Mouse (Mus musculus) embryonic stem cell, embryonic (primary cell): Measurements from ENCODE around the gene Ptk7.

Experiments
- CTCF ChIA-PET, 4 experiments: fragments of 300-600 bp in 2 of 4; fragments of 350-600 bp in 2 of 4; sonication (Branson Sonifier 250); formaldehyde crosslinking; loops; one replicate each; lab custom pipeline; 2022; ENCODE audit warnings: inconsistent platforms in 2 of 4; lab: Charles Lee
- POLR2A ChIA-PET, 4 experiments: fragments of 300-600 bp in 2 of 4; fragments of 350-600 bp in 2 of 4; sonication (Branson Sonifier 250); formaldehyde crosslinking; loops; one replicate each; lab custom pipeline; 2022; ENCODE audit warnings: antibody characterized with exemption in 4 of 4, inconsistent platforms in 1 of 4; lab: Charles Lee

Ptk7 gene

DNA sequence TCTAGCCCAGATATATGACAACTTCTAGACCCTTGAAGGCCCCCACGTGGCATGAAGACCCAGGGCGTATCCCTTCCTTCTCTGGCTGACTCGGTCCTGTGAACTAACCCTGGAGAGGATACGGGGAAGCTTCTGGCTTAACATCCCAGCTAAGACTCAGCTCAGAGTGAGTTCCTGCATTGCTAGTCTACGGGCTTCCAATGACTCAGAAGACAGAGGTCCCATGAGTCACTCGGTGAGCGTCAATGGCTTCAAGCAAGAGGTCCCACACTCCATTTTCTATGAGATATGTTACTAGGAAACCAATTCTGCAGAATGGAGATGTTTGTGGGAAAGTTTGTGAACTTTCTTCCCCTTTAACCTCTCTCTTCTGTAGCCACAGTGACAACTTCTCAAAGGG, 54.8 kb downstream of the Ptk7 start:
- CTCF ChIA-PET = no interaction called here
- POLR2A ChIA-PET = interaction anchor here in 2 of 4 experiments (0.6 to 3.0 kb wide), 3 partner anchors 11 to 258 kb away, joined by 3 to 10 read pairs (median 6); no protein-coding TSS in a partner anchor

DNA sequence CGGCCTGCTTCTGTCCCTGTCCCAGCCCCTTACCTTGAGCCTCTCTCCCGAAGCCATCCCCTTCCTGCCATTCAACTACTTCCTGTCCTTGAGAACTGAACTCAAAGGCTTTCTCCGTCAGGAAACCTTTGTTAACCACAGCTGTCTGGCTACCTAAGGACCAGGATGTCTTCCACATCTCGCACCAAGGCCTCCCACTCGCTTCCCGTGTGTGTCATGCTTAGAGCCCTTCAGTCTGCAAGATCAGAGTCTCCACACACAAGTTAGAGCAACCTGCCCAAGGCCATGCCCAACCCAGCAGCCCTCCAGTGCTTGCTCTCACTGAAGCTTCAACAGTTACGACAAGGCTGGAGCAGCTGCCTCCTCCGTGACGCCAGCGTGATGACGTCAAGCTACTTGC, 58.3 kb downstream of the Ptk7 start:
- ChIA-PET CTCF (interaction anchor here in 2 of 4 experiments (0.6 to 0.7 kb wide), 2 partner anchors 10 to 26 kb away, joined by 3 to 6 read pairs; no protein-coding TSS in a partner anchor), POLR2A (interaction anchor here in 2 of 4 experiments (0.6 to 1.6 kb wide), 5 partner anchors 10 to 134 kb away, joined by 3 to 4 read pairs (median 3); partner anchors contain the start of gene Ppp2r5d (in 1 of the 2))

DNA sequence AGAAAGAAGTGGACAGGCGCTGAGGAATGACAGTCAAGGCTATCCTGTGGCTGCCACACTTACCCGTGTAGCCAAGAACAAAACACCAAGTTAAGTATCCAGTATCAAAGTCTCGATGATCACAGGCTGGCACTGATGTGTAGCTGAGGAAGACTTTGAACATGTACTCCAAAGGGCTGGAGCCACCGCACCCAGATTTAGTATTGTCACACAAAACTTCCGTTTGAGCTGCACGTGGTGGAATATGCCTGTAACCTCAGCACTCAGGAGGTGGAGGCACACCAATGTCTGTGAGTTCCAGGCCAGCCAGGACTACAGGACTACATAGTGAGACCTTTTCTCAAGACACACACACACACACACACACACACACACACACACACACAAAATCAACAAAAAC, 70.2 kb downstream of the Ptk7 start:
- CTCF ChIA-PET = interaction anchor here in 1 of 4 experiments (0.7 kb wide), 1 partner anchor 489 kb away, joined by 3 read pairs; no protein-coding TSS in a partner anchor
- POLR2A ChIA-PET = interaction anchor here in 2 of 4 experiments (0.6 to 2.8 kb wide), 5 partner anchors 10 to 435 kb away, joined by 3 to 10 read pairs (median 3); no protein-coding TSS in a partner anchor

DNA sequence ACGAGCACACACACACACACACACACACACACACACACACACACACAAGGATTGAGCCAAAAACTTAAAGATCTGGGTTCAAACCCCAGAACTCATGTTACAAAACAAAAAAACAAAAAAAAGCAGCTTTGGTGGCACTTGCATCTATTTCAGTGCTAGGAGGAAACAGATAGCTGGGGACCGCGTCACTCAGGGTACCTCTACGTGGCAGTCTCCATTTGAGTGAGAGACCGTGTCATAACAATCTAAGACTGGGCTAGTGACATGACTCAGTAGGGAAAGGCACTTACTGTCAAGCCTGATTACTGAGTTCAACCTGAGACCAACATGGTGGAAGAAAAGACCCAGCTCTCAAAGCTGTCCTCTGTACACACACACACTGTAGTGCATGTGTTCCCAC, 71.2 kb downstream of the Ptk7 start:
- POLR2A ChIA-PET = interaction anchor here in 3 of 4 experiments (0.6 to 2.8 kb wide), 7 partner anchors 9 to 220 kb away, joined by 3 to 10 read pairs (median 4); partner anchors contain the start of genes Cul9 (in 1 of the 3) and Dnph1 (in 1 of the 3)
- CTCF ChIA-PET = interaction anchor here in 2 of 4 experiments (0.6 to 1.0 kb wide), 4 partner anchors 9 to 275 kb away, joined by 3 to 4 read pairs (median 3); no protein-coding TSS in a partner anchor

DNA sequence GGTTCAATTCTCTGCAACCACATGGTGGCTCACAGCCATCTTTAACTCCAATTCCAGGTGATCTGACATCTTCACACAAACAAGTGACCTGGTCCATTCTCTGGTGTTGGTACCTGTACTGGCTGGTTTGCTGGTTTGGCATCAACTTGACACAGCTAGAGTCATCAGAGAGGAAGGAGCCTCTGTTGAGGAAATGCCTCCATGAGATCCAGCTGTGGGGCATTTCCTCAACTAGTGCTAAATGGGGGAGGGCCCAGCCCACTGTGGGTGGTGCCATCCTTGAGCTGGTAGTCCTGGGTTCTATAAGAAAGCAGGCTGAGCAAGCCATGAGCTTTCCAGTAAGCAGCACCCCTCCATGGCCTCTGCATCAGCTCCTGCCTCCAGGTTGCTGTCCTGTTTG, 72.0 kb downstream of the Ptk7 start:
- ChIA-PET CTCF (interaction anchor here in 3 of 4 experiments (0.6 to 1.3 kb wide), 6 partner anchors 8 to 276 kb away, joined by 3 to 5 read pairs (median 4); no protein-coding TSS in a partner anchor), POLR2A (interaction anchor here in 2 of 4 experiments (0.8 to 2.8 kb wide), 6 partner anchors 8 to 148 kb away, joined by 3 to 10 read pairs (median 3); partner anchors contain the start of genes Cul9 (in 1 of the 2) and Ppp2r5d (in 1 of the 2))

DNA sequence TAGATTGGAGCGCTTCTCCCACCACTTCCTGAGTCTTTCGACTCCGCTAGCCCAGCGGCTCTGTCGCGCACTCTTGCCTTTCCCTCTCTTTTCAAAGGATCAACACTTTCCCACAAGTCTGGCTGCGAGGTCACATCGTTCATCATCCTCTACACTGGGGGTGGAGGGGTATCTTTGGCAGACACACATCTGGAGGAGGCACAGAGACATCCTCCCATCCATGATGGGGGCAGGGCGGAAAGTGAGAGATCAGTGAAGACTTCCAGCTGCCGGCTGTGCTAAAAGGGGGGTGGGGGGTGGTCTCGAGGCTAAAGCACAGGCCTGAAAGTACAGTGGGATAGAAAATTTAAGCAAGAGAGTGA, 72.7 kb downstream of the Ptk7 start:
- CTCF ChIA-PET = interaction anchor here in 2 of 4 experiments (0.6 to 1.3 kb wide), 3 partner anchors 21 to 92 kb away, joined by 3 to 6 read pairs (median 5); no protein-coding TSS in a partner anchor
- POLR2A ChIA-PET = interaction anchor here in 3 of 4 experiments (0.6 to 2.8 kb wide), 5 partner anchors 8 to 448 kb away, joined by 3 to 10 read pairs (median 6); no protein-coding TSS in a partner anchor

DNA sequence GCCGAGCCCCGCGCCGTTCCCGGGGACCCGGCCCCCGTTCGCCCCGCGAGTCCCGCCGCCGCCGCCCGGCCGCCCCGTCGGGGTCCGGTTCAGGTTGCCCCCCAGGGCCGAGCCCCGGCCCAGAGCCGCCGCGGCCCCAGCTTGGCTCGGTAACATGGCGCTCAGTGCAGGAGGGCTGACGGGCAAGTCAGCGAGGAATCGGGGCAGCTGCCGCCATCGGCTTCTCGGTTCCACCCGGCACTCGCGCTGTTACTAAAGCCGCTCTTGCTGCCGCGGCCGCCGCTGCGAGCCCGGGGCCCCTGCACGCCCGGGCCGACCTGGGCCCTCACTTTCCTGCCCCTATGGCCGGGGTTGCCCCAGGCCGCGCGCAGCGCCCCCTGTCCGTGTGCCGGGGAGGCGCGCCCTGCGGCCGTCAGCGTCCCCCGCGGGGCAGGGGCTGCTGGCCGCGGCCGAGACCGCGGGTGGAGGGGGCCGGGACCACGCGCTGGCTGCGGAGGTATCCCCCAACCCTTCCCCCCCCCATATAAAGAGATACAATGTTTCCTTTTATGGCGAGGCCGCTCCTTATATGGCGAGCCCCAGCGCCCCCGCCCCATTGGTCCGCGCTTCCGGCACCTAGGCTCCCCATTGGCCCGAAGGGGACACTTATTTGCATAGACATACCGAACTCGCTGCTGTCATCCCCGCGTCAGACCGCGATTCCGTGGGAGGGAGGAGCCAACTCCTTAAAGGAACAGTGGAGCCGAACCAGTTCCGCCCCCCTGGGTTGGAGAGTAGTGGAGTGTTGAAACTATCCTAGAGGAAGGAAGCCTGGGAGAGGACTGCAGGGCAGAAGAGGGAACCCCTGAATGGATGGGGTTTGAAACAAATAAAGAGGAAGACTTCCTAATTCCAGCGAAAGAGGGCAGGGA, 73.4 kb downstream of the Ptk7 start, which contains the start of gene Srf:
TSS of gene Srf (minus strand) at position 503 of the 911 bp plus-strand sequence.
- ChIA-PET POLR2A (interaction anchor here in 3 of 4 experiments (0.6 to 2.8 kb wide), 18 partner anchors 7 to 990 kb away, joined by 3 to 12 read pairs (median 4); partner anchors contain the start of genes Cul9 (in 2 of the 3), Cul7 (in 1 of the 3), Dnph1 (in 1 of the 3) and Ppp2r5d (in 1 of the 3)), CTCF (interaction anchor here in 3 of 4 experiments (0.6 to 1.2 kb wide), 4 partner anchors 12 to 92 kb away, joined by 3 to 6 read pairs (median 3); no protein-coding TSS in a partner anchor)

DNA sequence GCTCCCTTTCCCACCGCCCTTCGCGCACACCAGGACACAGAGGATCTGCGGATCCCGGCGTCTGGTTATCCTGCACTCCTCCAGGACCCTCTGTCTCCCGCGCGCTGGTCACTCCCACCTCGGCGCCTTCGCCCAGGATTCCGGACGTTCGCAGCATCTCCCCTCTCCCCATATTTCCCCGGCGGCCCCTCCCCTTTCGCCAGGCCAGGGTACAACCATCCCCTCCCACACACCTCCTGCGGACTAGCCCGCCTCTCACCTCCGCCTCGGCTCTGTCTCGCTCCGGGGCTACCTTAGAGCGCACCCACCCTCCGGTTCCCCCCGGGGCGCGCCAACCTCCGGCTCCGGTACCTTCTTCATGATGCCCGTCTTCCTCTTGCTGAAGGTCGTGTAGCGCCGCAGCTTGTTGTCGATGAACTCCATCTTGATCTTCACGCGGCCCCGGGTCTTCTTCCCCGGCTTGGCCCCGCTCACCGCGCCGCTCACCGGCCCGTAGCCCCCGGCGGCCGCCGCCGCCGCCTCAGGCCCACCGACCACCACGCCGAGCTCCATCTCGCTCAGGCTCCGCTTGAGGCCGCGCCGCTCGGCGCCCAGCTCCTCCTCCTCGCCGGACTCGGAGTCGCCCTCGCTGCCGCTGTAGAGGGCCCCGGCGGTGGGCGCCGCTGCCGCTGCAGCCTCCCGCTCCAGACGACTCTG, 74.2 kb downstream of the Ptk7 start:
- ChIA-PET POLR2A (interaction anchor here in 3 of 4 experiments (0.6 to 2.4 kb wide), 23 partner anchors 9 to 989 kb away, joined by 3 to 12 read pairs (median 3); partner anchors contain the start of genes Cul9 (in 2 of the 3), 2310039H08Rik (in 1 of the 3), Cul7 (in 1 of the 3) and Dnph1 (in 1 of the 3)), CTCF (interaction anchor here in 3 of 4 experiments (0.5 to 1.2 kb wide), 5 partner anchors 11 to 354 kb away, joined by 3 read pairs; no protein-coding TSS in a partner anchor)

DNA sequence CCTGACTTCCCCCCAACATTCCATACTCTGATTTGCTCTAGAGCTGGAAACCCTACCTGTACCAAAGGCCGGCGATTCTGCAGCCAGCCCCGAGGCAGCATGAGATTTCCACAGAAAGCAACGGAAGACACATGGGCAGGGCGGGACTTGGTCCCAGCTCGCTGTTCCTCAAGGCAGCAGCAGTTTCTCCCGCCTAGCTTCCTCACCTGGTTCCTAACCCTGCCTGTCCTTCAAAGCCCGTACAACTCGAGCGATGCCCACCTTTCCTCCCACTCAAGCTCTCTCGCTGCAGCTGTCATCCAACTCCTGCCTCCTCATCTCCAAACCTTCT, 74.7 kb downstream of the Ptk7 start:
- ChIA-PET CTCF (interaction anchor here in 2 of 4 experiments (0.5 to 0.6 kb wide), 3 partner anchors 86 to 354 kb away, joined by 3 read pairs; no protein-coding TSS in a partner anchor), POLR2A (interaction anchor here in 3 of 4 experiments (0.7 to 2.4 kb wide), 16 partner anchors 8 to 346 kb away, joined by 3 to 12 read pairs (median 4); partner anchors contain the start of genes Cul9 (in 2 of the 3), 2310039H08Rik (in 1 of the 3), Dnph1 (in 1 of the 3) and Ppp2r5d (in 1 of the 3))

DNA sequence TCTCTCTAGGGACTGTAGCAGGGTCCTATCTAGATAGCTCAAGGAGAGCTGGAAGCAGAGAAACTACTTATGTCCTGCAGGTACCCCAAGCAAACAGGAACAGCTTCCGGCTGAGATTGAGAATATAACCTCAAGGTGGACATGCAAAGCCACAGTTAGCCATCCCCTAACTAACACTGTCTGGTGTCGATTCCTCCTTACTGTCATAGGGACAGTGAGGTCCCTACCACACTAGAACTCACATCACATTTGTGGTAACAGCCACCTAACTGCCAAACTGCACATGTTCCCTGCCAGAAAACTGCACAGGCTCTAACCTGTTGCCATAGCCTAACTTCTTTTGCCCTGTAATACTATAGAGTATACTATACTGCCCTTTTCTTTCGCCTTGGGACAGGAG, 75.4 kb downstream of the Ptk7 start:
- POLR2A ChIA-PET = interaction anchor here in 2 of 4 experiments (0.9 to 2.4 kb wide), 12 partner anchors 8 to 393 kb away, joined by 3 to 18 read pairs (median 4); partner anchors contain the start of genes 2310039H08Rik (in 1 of the 2), Abcc10 (in 1 of the 2), Cul9 (in 1 of the 2) and Dnph1 (in 1 of the 2)
- CTCF ChIA-PET = interaction anchor here in 1 of 4 experiments (2.6 kb wide), 1 partner anchor 29 kb away, joined by 19 read pairs; no protein-coding TSS in a partner anchor

DNA sequence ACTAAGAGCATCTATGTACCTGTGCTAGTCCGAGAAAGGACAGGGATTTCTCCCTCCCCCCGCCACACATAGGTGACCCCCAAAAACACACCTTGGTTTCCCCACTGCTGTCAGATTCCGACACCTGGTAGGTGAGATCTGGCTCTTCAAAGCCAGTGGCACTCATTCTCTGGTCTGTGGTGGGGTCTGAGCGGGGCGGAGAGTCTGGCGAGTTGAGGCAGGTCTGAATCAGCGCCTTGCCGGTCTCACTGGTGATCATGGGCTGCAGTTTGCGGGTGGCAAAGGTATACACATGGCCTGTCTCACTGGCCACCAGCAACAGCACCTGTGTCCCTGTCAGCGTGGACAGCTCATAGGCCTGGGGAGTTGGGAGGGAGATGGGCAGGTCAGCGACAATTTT, 75.8 kb downstream of the Ptk7 start:
- POLR2A ChIA-PET = interaction anchor here in 3 of 4 experiments (0.5 to 2.0 kb wide), 47 partner anchors 9 to 999 kb away, joined by 3 to 18 read pairs (median 4); partner anchors contain the start of genes Abcc10 (in 2 of the 3), Klhdc3 (in 2 of the 3), Ppp2r5d (in 2 of the 3) and 2310039H08Rik (in 1 of the 3)

DNA sequence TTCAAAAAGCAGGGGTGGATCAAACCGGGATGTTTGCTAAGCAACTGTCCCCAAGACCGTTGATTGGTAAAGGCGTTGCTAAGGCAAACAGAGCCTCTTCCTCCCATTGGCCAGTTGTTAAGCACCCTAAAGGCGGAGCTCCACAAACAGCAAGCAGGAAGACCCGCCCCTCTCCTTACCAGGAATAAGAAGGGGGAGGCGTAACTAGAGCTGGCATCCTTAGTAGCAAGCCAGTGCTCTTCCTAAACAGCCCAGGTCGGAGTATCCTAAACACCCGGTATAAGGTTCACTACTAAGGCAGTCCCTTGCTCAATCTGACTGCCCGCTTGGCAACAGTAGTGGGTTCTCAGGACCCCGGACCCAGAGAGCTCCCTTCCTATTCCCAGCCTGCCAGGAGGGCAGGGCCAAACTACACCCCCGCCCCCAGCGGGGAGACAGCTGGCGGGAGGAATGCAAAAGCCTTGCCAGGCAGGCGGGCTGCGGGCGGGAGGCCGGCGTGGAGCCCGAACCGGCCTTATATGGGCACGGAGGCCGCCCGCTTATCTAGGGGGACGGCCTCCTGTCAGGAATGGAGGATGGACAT, 76.4 kb downstream of the Ptk7 start:
- CTCF ChIA-PET = interaction anchor here (0.5 to 2.6 kb wide), 24 partner anchors 10 to 420 kb away, joined by 3 to 19 read pairs (median 3); partner anchors contain the start of genes Dnph1 (in 1 of the 4), Ppp2r5d (in 1 of the 4), Ptk7 (in 1 of the 4) and Rrp36 (in 1 of the 4)
- POLR2A ChIA-PET = interaction anchor here (0.5 to 2.0 kb wide), 64 partner anchors 8 to 999 kb away, joined by 3 to 18 read pairs (median 4); partner anchors contain the start of genes Abcc10 (in 2 of the 4), Dnph1 (in 2 of the 4), Klc4 (in 2 of the 4) and Klhdc3 (in 2 of the 4)

More for the DNA sequence above, 75.8 kb downstream of the Ptk7 start:
- CTCF ChIA-PET = interaction anchor here in 2 of 4 experiments (0.6 to 2.6 kb wide), 13 partner anchors 10 to 421 kb away, joined by 3 to 19 read pairs (median 3); partner anchors contain the start of genes Dnph1 (in 1 of the 2), Ptk7 (in 1 of the 2) and Tbcc (in 1 of the 2)

DNA sequence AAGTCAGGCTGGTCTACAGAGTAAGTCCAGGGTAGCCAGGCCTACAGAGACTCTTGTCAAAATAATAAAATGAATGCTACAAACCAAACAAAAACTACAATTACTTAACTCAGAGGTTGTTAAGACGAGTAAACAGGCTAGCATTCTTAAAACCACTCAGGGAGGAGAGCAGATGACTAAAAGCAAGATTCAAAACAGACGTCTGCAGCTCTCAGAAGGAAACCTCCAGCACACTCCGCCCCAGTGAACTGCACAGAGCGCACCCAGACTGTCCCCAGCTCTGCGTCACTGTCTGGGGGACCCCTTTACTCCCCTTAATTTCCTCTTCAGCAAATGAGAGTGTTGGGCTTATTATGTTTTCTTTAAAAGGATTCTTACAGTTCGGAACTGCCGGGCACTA, 77.2 kb downstream of the Ptk7 start:
- ChIA-PET CTCF (interaction anchor here in 3 of 4 experiments (0.6 to 2.6 kb wide), 17 partner anchors 11 to 338 kb away, joined by 3 to 19 read pairs (median 3); partner anchors contain the start of genes Ppp2r5d (in 1 of the 3), Ptk7 (in 1 of the 3), Rrp36 (in 1 of the 3) and Tbcc (in 1 of the 3)), POLR2A (interaction anchor here (0.6 to 2.0 kb wide), 43 partner anchors 8 to 338 kb away, joined by 3 to 18 read pairs (median 4); partner anchors contain the start of genes Abcc10 (in 2 of the 4), Dnph1 (in 2 of the 4), Klc4 (in 2 of the 4) and Mrpl2 (in 2 of the 4))

DNA sequence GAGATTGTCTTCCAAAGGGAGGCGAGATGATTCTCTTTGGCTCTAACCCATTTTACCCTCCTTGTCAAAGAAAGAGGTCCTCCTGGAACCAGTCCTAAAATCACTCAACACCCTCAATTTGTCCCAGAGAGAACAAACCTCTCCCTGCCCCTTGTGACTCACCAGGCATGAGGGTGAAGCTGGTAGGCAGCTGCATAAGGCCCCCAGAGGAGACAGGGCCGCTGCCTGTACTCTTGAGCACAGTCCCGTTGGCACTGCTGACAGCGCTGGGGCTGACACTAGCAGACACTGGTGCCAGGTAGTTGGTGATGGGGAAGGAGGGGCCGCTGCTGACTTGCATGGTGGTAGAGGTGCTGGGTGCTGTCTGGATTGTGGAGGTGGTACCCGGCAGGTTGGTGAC, 77.9 kb downstream of the Ptk7 start:
- CTCF ChIA-PET = interaction anchor here in 1 of 4 experiments (2.6 kb wide), 1 partner anchor 26 kb away, joined by 19 read pairs; no protein-coding TSS in a partner anchor
- POLR2A ChIA-PET = interaction anchor here in 3 of 4 experiments (0.6 to 1.7 kb wide), 5 partner anchors 11 to 143 kb away, joined by 3 to 5 read pairs (median 3); no protein-coding TSS in a partner anchor

DNA sequence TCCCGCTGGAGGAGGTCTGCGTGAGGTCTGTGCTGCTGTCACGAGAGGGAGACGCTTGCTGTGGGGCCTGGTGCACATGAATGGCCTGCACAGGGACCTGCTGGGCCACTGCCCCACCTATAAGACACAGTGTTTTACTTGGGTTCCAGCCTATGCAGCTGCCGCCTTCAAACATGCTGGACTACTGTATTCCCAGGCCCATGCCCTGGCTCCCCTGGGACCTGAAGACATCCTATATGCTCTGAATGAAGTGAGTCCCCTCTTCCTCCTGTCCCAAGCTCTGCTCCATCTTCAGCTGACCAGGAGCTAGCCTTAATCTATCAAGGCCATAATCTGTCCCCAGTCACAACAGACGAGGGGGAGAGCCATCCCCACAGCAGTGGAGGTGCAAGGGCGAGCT, 78.4 kb downstream of the Ptk7 start:
- ChIA-PET POLR2A (interaction anchor here in 2 of 4 experiments (0.6 to 0.9 kb wide), 2 partner anchors 12 to 86 kb away, joined by 3 read pairs; no protein-coding TSS in a partner anchor), CTCF (no interaction called here)
